Mouse (Mus musculus) olfactory bulb, adult 2 months (tissue): ENCODE measurements at regions not wholly inside any gene's neighbourhood (a gene's known extent, or its start where the extent isn't known, plus 50 kb on each side); places are given as distances from the start of the nearest gene placed in this dataset.

ENCODE experiments used
- H3K27ac ChIP-seq: fragments of 200-500 bp; 2 replicates; pipeline ENCODE4 v1.5.1; 2012; ENCODE audit warnings: low read depth, low read length; ENCODE audit not compliant: insufficient read depth
- H3K4me1 ChIP-seq: fragments of 200-500 bp; 2 replicates; pipeline ENCODE4 v1.6.1; 2012; ENCODE audit warnings: low read length; ENCODE audit not compliant: control insufficient read depth, insufficient read depth
- H3K4me3 ChIP-seq: fragments of 200-500 bp; 2 replicates; pipeline ENCODE4 v1.5.1; 2012; ENCODE audit warnings: mild to moderate bottlenecking, low read depth, low read length, moderate library complexity; ENCODE audit not compliant: insufficient read depth
- CTCF ChIP-seq: fragments of 200-500 bp; IDR thresholded peaks from 2 replicates; pipeline ENCODE4 v1.5.1; 2012; ENCODE audit warnings: low read depth, mild to moderate bottlenecking, low read length, moderate library complexity; ENCODE audit not compliant: insufficient read depth
- POLR2A ChIP-seq: fragments of 200-500 bp; IDR thresholded peaks from 2 replicates; pipeline ENCODE4 v1.6.1; 2012; ENCODE audit warnings: mild to moderate bottlenecking, low read depth, low read length, moderate library complexity; ENCODE audit not compliant: insufficient read depth
- WGBS: fragments of 180-500 bp; shearing (Covaris S2); methylation state at CpG from one replicate; pipeline ENCODE4 v1.1.7; 2018; 5-methylcytosine and 5-hydroxymethylcytosine counted together

DNA sequence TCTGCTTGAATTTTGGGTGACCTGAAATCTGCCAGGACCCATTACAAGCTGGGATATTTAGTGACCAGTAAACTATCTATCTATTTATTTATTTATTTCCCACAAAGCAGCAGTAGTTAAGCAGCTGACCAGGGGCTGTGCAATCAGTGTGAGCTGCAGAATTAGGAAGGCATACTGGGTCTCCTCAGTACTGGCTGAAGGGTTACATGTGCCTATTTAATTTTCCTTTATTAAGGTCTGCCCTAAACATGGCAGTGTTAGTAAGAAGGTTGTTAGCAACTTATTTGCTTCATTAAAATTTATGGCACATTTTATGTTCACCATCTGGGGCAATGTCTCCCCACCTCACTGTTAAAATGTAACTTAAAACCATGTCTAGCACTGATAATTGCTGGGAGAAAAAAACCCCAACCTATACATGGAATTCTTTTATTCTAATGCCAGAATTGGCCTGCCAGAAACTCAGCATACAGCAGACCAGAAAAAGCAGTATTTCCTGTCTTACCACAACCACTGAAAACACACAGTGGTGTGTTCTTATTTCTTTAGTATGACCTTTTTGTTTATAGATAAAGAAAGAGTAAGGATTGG lies 484.3 kb upstream of the Nrsn1 start:
- no peak for TF ChIP-seq CTCF
- no peak for TF ChIP-seq POLR2A
- H3K27ac ChIP-seq, result no peak overlapping the region
- no peak overlapping the region for H3K4me3 ChIP-seq
- H3K4me1 ChIP-seq, result peaks cover 2% of the 10 kb centered on the region; the same call in 1 of the 2 replicates

DNA sequence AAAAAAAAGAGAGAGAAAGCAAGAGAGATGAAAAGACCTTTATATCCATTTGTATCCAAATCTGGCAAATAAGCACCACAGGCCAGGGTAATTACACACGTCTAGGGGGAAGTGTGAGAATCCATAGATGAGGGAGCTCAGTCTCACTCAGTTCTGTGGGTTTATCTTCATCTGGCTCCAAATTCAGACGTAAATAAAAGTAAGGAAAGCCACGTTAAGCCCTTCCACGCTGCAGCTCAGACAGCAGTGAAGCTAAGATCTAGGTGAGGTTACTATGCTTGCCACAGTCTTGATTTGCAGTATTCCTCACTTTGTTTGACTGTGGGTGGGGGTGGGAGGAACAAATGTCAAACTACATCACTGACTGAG lies 481.1 kb upstream of the Nrsn1 start:
- TF ChIP-seq POLR2A (no peak), CTCF (no peak)
- WGBS, result 18% methylated on average over 4 of the region's 4 CpGs
- Histone ChIP-seq H3K4me1 (peaks cover 2% of the 10 kb centered on the region; the same call in 1 of the 2 replicates), H3K27ac (no peak overlapping the region), H3K4me3 (no peak overlapping the region)

DNA sequence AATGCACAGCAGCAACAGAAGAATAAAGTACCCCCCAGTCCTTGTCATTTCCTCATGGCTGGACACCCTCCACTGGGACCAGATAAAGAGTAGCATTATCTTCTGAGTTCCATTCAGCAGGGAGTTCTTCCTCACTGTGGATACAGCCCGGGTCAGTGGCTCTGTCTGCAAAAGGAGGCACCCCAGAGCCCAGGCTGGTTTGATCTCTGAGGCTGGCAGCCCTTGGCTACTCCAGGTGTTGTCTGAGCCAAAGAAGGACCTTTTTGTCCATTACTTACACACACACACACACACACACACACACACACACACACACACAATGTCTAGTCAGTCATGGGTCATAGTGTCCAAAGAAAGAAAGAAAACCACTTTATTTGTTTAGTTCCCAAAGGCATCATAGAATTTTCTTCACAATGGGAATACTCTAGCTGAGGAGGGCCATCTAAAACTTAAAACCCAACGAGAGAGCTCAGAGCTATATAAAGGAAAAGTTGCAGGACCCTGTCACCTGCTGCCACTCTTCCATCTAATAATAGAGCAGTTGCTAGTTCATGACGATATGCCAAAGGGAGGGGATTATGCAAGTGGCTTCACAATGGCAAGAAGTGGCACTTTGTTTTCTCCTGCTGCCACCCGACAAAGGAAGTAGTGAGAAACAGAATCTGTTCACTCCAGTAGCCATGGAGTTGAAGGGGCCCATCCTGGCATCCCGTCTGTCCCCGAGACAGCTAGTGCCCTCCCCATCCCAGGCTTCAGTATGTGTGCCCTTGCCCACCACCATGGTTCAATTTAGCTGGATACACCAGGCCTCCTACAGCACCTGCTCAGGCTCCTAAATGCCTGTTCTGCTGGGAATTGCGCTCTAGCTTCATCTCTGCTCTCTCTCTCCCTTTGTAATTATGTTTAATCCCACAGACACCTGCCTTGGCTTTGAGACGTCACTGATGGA lies 480.4 kb upstream of the Nrsn1 start:
- 32% methylated on average over 8 of the region's 8 CpGs for WGBS
- Histone ChIP-seq H3K27ac (no peak overlapping the region), H3K4me3 (no peak overlapping the region), H3K4me1 (peaks cover 2% of the 10 kb centered on the region; the same call in 1 of the 2 replicates)
- TF ChIP-seq CTCF (no peak), POLR2A (no peak)

DNA sequence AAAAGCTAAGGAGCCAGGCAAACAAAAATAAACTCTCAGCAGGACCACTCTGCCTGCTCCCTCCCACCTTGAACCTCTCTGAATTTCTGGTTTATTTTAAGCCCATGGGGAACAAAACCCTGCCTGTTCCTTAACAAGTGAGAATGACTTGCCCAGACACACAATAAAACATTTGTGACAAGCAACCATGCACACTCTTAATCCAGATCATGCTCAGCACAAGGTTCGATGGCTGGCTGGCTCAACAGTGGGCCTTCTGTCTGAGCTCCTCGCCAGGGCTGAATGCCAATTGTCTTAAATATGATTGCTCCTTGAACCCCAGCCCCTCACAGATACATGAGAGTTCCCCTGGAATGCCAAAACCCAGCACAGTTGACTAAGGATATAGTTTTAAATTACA lies 468.3 kb upstream of the Nrsn1 start:
- TF ChIP-seq POLR2A (no peak), CTCF (no peak)
- Histone ChIP-seq H3K4me1 (no peaks in the 10 kb centered on the region), H3K4me3 (no peak overlapping the region), H3K27ac (no peak overlapping the region)
- 42% methylated on average over 2 of the region's 2 CpGs for WGBS

DNA sequence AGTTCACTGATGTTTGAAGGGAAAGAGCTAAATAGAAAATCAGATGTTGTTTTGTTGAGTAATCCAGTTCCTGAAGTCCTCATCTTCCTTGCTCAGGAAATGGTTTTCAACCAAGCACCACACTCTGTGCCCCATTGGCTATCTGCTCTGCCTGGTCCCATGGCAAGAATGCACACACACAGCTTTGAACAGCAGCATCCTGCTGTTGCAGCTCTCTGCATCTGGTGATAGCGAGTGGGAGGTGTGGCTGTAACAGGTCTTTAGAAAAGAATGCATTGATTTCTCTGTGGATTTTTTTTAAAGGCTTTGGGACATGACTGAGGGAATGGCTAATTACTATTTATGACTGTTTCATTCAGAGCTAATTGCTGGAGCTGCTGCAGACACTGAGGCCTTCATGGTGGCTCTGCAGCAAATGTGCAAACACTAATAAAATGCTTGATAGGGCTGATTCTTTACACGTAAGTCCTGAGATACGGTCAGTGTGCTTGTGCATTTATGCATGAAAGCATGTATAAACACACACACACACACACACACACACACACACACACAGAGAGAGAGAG lies 459.1 kb upstream of the Nrsn1 start:
- H3K27ac ChIP-seq, result no peak overlapping the region
- 22% methylated on average over 3 of the region's 3 CpGs for WGBS
- no peak overlapping the region for H3K4me3 ChIP-seq
- TF ChIP-seq POLR2A (no peak), CTCF (no peak)
- H3K4me1 ChIP-seq, result no peaks in the 10 kb centered on the region

DNA sequence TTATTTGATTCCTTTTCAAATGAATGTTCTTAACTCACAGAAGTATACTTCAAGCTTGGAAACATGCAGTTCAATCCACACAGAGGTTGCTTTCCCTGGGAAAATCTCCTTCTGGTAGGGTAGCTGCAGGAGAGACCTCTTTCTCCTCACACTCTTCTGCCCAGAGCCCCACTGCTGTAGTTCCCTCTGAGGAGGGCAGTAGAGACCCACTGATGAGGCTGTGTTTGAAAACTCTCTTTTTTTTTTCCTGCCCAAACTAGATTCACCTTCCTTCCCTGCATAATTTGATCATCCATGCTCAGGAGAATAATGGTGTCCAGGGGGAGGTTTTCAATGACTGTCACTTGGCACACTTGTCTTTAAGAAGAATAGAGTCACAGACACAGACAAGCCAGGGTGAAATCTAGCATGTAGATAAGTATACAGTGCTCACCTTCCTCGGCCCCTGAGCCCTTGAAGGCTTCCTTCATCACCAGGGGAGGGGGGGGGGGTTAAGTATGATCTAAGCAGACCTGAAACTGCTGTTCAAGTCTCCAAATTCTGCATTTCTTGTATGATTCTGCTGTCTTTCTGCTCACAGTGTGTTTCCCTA lies 457.3 kb upstream of the Nrsn1 start:
- no peaks in the 10 kb centered on the region for H3K4me1 ChIP-seq
- no peak overlapping the region for H3K4me3 ChIP-seq
- WGBS, result 70% methylated on average over 1 of the region's 1 CpGs
- TF ChIP-seq POLR2A, result no peak
- no peak for TF ChIP-seq CTCF
- no peak overlapping the region for H3K27ac ChIP-seq

DNA sequence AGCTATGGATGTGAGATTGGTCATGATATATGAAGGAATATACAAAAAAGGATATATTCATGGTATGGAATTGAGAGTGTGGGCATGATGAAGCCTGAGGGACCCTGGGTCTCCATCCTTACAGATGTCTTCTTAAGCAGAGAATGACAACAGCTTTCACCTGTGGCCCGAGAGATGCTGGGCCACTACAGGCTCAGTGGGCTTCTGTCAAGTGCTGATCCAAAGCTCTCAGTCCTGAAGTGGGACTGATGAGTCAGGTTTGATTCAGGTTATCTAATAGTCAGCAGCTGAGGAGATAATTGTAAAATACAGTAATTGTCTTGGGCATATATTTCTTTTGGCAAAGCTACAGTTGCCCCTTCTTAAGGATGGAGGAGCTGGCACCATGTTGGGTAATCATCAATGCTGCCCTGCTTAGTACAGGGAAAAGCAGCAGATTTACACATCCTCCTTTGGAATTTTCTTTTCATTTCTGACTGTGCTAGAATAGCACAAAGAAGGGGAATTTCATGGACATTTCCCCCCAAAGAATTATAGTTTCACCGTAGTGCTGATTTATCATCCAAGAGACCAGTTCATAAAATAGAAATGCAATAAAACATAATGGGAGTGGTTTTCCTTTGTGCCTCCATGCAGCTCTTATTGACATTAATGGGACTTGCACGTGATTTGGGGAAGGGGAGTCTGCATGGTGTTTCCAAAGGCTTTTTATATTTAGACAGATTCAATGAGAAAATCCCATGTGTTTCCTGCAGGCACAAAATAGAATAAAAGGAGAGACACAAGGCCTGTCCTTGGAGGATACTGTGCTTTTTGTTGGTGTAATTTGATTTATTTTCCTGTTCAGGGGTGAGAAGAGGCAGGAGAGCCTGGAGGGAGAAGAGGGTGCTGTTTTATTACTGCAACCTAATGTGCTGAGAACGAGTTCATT lies 452.6 kb upstream of the Nrsn1 start:
- H3K27ac ChIP-seq, result no peak overlapping the region
- no peak for TF ChIP-seq POLR2A
- no peak for TF ChIP-seq CTCF
- 69% methylated on average over 4 of the region's 4 CpGs for WGBS
- H3K4me1 ChIP-seq, result no peaks in the 10 kb centered on the region
- H3K4me3 ChIP-seq, result no peak overlapping the region

DNA sequence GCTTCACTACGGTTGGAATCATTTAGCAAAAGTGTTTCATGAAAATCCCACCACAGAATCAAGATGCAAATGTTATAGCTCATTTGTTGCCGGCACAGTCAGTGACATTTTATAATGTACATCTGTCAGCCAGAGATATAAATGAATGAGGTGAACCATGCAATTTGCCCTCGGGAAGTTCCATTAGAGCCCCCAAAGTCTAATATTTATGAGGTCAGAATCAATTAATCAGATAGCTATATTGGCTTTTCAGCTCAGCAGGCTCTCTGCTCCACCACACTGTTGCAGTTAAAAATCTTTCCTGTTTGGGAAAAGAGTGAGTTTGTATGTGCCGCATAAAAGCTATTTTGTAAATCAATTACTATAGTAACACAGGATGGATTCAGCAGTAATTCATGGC lies 430.7 kb upstream of the Nrsn1 start:
- TF ChIP-seq POLR2A (no peak), CTCF (no peak)
- 59% methylated on average over 4 of the region's 4 CpGs for WGBS
- H3K4me1 ChIP-seq, result no peaks in the 10 kb centered on the region
- no peak overlapping the region for H3K27ac ChIP-seq
- H3K4me3 ChIP-seq, result no peak overlapping the region
